Mouse (Mus musculus): ENCODE measurements around the gene Cldn10.

GRCm38 (mm10) chr14:118883344-118884249 is 95.9 kb downstream of the Cldn10 start:
- no peak for TF ChIP-seq POLR2A (IDR thresholded peaks at IDR 0.05; ENCODE audit: control insufficient read depth, extremely low read depth, insufficient read depth, low read length, poor library complexity)
- TF ChIP-seq CTCF (IDR thresholded peaks at IDR 0.05; ENCODE audit: borderline replicate concordance, control insufficient read depth, extremely low read depth, insufficient read depth, low read length, poor library complexity): no peak
